Mouse (Mus musculus) embryonic facial prominence, embryonic 14.5 days (tissue): ENCODE data around the gene Eif4enif1. TPM values are rescaled to one million over a fixed set of nuclear protein-coding genes. Genes with fewer than 3 reads are reported as not detected.

Source experiments
- ATAC-seq: fragments of 200-750 bp; cut with Nextera tagmentation; 2 replicates; pipeline ENCODE4 v1.8.0; 2017; ENCODE audit warnings: low read depth, moderate number of reproducible peaks, moderate TSS enrichment
- DNase-seq: peaks from one replicate; pipeline ENCODE4 v3.0.0-alpha.2; 2015; ENCODE audit warnings: low spot score
- H3K27ac ChIP-seq: fragments of 300-500 bp; sonication (generic); replicated peaks from 2 replicates; pipeline ENCODE4 v1.5.1; 2014; ENCODE audit warnings: low read depth, mild to moderate bottlenecking, low read length, moderate library complexity
- H3K27me3 ChIP-seq: fragments of 300-500 bp; sonication (generic); replicated peaks from 2 replicates; pipeline ENCODE4 v1.6.1; 2014; ENCODE audit warnings: low read length; ENCODE audit not compliant: control insufficient read depth, insufficient read depth
- H3K36me3 ChIP-seq: fragments of 300-500 bp; sonication (generic); 2 replicates; pipeline ENCODE4 v1.6.1; 2014; ENCODE audit warnings: low read length, mixed read lengths; ENCODE audit not compliant: control insufficient read depth, insufficient read depth
- H3K4me1 ChIP-seq: fragments of 300-500 bp; sonication (generic); 2 replicates; pipeline ENCODE4 v1.6.1; 2014; ENCODE audit warnings: antibody characterized with exemption, low read length; ENCODE audit not compliant: control insufficient read depth, insufficient read depth
- H3K4me2 ChIP-seq: fragments of 300-500 bp; sonication (generic); 2 replicates; pipeline ENCODE4 v1.6.1; 2014; ENCODE audit warnings: low read depth, mild to moderate bottlenecking, low read length, moderate library complexity, mixed read lengths
- H3K4me3 ChIP-seq: fragments of 300-500 bp; sonication (generic); 2 replicates; pipeline ENCODE4 v1.5.1; 2014; ENCODE audit warnings: low read depth, mild to moderate bottlenecking, low read length
- H3K9ac ChIP-seq: fragments of 300-500 bp; sonication (generic); 2 replicates; pipeline ENCODE4 v1.6.1; 2014; ENCODE audit warnings: low read depth, mild to moderate bottlenecking, low read length, moderate library complexity, mixed read lengths
- H3K9me3 ChIP-seq: fragments of 300-500 bp; sonication (generic); 2 replicates; pipeline ENCODE4 v1.6.1; 2016; ENCODE audit warnings: low read length; ENCODE audit not compliant: control insufficient read depth
- WGBS: fragments of 180-500 bp; shearing (Covaris S2); extraction: QIAGEN DNeasy Blood & Tissue Kit; methylation state at CpG from one replicate; pipeline ENCODE4 v1.1.7; 2014; 5-methylcytosine and 5-hydroxymethylcytosine counted together
- polyA plus RNA-seq: library from polyadenylated mRNA; unstranded; fragments of >200 nt; fragmentation: Nextera tagmentation; extraction: Ambion mirVana; gene quantifications from 2 replicates; pipeline ENCODE4 v1.2.1, GENCODE M21; 2014

Gene Eif4enif1
- polyA plus RNA-seq, 1 experiment from 2014 or later = 38.8 TPM

- 95% methylated on average over 3 of the region's 3 CpGs for WGBS
- no peak overlapping the region for H3K4me3 ChIP-seq
- no peaks in the 10 kb centered on the region for H3K4me1 ChIP-seq
- no peaks in the 10 kb centered on the region for H3K9me3 ChIP-seq
- ATAC-seq (no peak), DNase-seq (no peak)
- peaks cover 91% of the 10 kb centered on the region for H3K36me3 ChIP-seq
- H3K9ac ChIP-seq = no peak overlapping the region
- H3K4me2 ChIP-seq = no peak overlapping the region
- H3K27me3 ChIP-seq = no peaks in the 10 kb centered on the region
- H3K27ac ChIP-seq = no peak overlapping the region
Observed at GRCm38 (mm10) chr11:3227113-3227512, 24.9 kb downstream of the Eif4enif1 start.

- no peak for ATAC-seq
- H3K4me3 ChIP-seq = no peak overlapping the region
- 89% methylated on average over 3 of the region's 3 CpGs for WGBS
- peaks cover 89% of the 10 kb centered on the region for H3K36me3 ChIP-seq
- no peaks in the 10 kb centered on the region for H3K4me1 ChIP-seq
- H3K9ac ChIP-seq = no peak overlapping the region
- DNase-seq = no peak
- no peaks in the 10 kb centered on the region for H3K27me3 ChIP-seq
- H3K9me3 ChIP-seq = no peaks in the 10 kb centered on the region
- no peak overlapping the region for H3K4me2 ChIP-seq
- H3K27ac ChIP-seq = no peak overlapping the region
Observed at GRCm38 (mm10) chr11:3232248-3232647, 30.1 kb downstream of the Eif4enif1 start.

GRCm38 (mm10) chr11:3233704-3234103 lies 31.5 kb downstream of the Eif4enif1 start:
- peaks cover 93% of the 10 kb centered on the region for H3K36me3 ChIP-seq
- 96% methylated on average over 4 of the region's 4 CpGs for WGBS

GRCm38 (mm10) chr11:3235277-3235676 lies 33.1 kb downstream of the Eif4enif1 start:
- H3K4me1 ChIP-seq = no peaks in the 10 kb centered on the region
- no peak overlapping the region for H3K4me3 ChIP-seq
- H3K9ac ChIP-seq = no peak overlapping the region
- H3K27me3 ChIP-seq = no peaks in the 10 kb centered on the region
- peaks cover 96% of the 10 kb centered on the region for H3K36me3 ChIP-seq
- no peak for DNase-seq
- 91% methylated on average over 5 of the region's 5 CpGs for WGBS
- H3K9me3 ChIP-seq = no peaks in the 10 kb centered on the region
- ATAC-seq = no peak
- H3K4me2 ChIP-seq = no peak overlapping the region
- no peak overlapping the region for H3K27ac ChIP-seq

More at GRCm38 (mm10) chr11:3233704-3234103, 31.5 kb downstream of the Eif4enif1 start:
- ATAC-seq (no peak), DNase-seq (no peak)
- no peak overlapping the region for H3K4me2 ChIP-seq
- no peaks in the 10 kb centered on the region for H3K4me1 ChIP-seq
- no peaks in the 10 kb centered on the region for H3K9me3 ChIP-seq
- H3K27me3 ChIP-seq = no peaks in the 10 kb centered on the region
- no peak overlapping the region for H3K4me3 ChIP-seq
- no peak overlapping the region for H3K9ac ChIP-seq
- no peak overlapping the region for H3K27ac ChIP-seq

- H3K9me3 ChIP-seq = no peaks in the 10 kb centered on the region
- H3K27ac ChIP-seq = no peak overlapping the region
- no peak overlapping the region for H3K4me3 ChIP-seq
- WGBS = 93% methylated on average over 7 of the region's 7 CpGs
- H3K36me3 ChIP-seq = peaks cover 98% of the 10 kb centered on the region
- no peaks in the 10 kb centered on the region for H3K27me3 ChIP-seq
- DNase-seq (no peak), ATAC-seq (no peak)
- H3K4me2 ChIP-seq = no peak overlapping the region
- no peak overlapping the region for H3K9ac ChIP-seq
- H3K4me1 ChIP-seq = no peaks in the 10 kb centered on the region
Observed at GRCm38 (mm10) chr11:3242395-3242794, 40.2 kb downstream of the Eif4enif1 start.

- no peaks in the 10 kb centered on the region for H3K9me3 ChIP-seq
- peaks cover 97% of the 10 kb centered on the region for H3K36me3 ChIP-seq
- no peak overlapping the region for H3K4me2 ChIP-seq
- no peaks in the 10 kb centered on the region for H3K27me3 ChIP-seq
- WGBS = 88% methylated on average over 4 of the region's 4 CpGs
- no peak overlapping the region for H3K4me3 ChIP-seq
- ATAC-seq (no peak), DNase-seq (no peak)
- no peak overlapping the region for H3K9ac ChIP-seq
- H3K4me1 ChIP-seq = no peaks in the 10 kb centered on the region
- H3K27ac ChIP-seq = no peak overlapping the region
Observed at GRCm38 (mm10) chr11:3243771-3244170, 41.6 kb downstream of the Eif4enif1 start.

- no peak for DNase-seq
- H3K9me3 ChIP-seq = no peaks in the 10 kb centered on the region
- H3K4me2 ChIP-seq = no peak overlapping the region
- H3K27ac ChIP-seq = no peak overlapping the region
- ATAC-seq = no peak
- WGBS = 90% methylated on average over 2 of the region's 2 CpGs
- no peak overlapping the region for H3K4me3 ChIP-seq
- no peaks in the 10 kb centered on the region for H3K4me1 ChIP-seq
- peaks cover 97% of the 10 kb centered on the region for H3K36me3 ChIP-seq
- H3K9ac ChIP-seq = no peak overlapping the region
- no peaks in the 10 kb centered on the region for H3K27me3 ChIP-seq
Observed at GRCm38 (mm10) chr11:3247387-3247786, 45.2 kb downstream of the Eif4enif1 start.

- no peaks in the 10 kb centered on the region for H3K27me3 ChIP-seq
- no peak overlapping the region for H3K9ac ChIP-seq
- peaks cover under 1% of the 10 kb centered on the region; the same call in 1 of the 2 replicates for H3K4me1 ChIP-seq
- DNase-seq = no peak
- no peak overlapping the region for H3K4me2 ChIP-seq
- no peak overlapping the region for H3K4me3 ChIP-seq
- 97% methylated on average over 1 of the region's 1 CpGs for WGBS
- no peak for ATAC-seq
- H3K9me3 ChIP-seq = no peaks in the 10 kb centered on the region
- no peak overlapping the region for H3K27ac ChIP-seq
- peaks cover 90% of the 10 kb centered on the region for H3K36me3 ChIP-seq
Observed at GRCm38 (mm10) chr11:3259537-3259936, 57.3 kb downstream of the Eif4enif1 start.

GRCm38 (mm10) chr11:3265291-3266078 lies 63.3 kb downstream of the Eif4enif1 start:
- ATAC-seq = 0 out of 2 replicates have a peak, but pooled peaks have one; percentile 9
- H3K36me3 ChIP-seq = peaks cover 40% of the 10 kb centered on the region
- no peaks in the 10 kb centered on the region for H3K9me3 ChIP-seq
- H3K4me2 ChIP-seq = peak overlapping the region; percentile 80
- H3K4me1 ChIP-seq = peaks cover 10% of the 10 kb centered on the region
- H3K27me3 ChIP-seq = no peaks in the 10 kb centered on the region
- peak; percentile 83 for DNase-seq
- peak overlapping the region; percentile 97 for H3K4me3 ChIP-seq
- peak overlapping the region; percentile 97 for H3K27ac ChIP-seq
- WGBS = 1% methylated on average over 26 of the region's 26 CpGs
- peak overlapping the region; percentile 99 for H3K9ac ChIP-seq
